Mouse (Mus musculus) olfactory bulb, adult 2 months (tissue): ENCODE data around the gene Cript.

Experiments
- CTCF ChIP-seq: fragments of 200-500 bp; IDR thresholded peaks from 2 replicates; pipeline ENCODE4 v1.5.1; 2012; ENCODE audit warnings: low read depth, mild to moderate bottlenecking, low read length, moderate library complexity; ENCODE audit not compliant: insufficient read depth
- POLR2A ChIP-seq: fragments of 200-500 bp; IDR thresholded peaks from 2 replicates; pipeline ENCODE4 v1.6.1; 2012; ENCODE audit warnings: mild to moderate bottlenecking, low read depth, low read length, moderate library complexity; ENCODE audit not compliant: insufficient read depth

DNA sequence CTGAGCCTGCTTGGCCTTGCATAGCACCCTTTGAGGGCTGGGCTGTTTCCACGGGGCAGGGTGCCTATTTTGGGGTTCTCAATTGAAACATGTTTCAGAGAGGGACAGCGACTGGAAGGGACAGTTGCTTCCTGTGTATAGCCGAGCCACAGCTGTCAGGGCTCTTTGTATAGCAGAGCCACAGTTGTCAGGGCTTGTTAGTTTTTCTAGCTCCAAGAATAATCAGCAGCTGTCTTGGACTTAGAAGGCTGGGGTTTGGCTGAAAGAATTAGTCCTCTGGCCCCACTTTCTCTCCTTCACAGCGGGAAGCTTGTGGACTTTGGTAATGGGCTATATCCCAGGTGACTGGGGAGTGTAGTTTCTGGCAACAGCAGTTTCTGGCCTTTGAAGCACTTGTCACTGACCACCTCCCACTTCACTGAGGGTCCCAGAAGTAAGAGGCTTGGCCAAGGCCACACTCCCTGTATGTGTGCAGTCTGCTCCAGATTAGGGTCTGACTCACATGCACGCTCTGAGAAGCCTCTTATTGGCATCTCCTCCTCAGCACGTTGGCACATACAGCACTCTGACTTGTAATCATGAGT is 36.7 kb upstream of the Cript start:
- no peak for TF ChIP-seq CTCF
- TF ChIP-seq POLR2A: no peak
